Mouse (Mus musculus) liver, embryonic 12.5 days (tissue): ENCODE data around the gene Klf6. TPM values are rescaled to one million over a fixed set of nuclear protein-coding genes. Genes with fewer than 3 reads are reported as not detected.

Source experiments
- ATAC-seq: fragments of 200-750 bp; cut with Nextera tagmentation; 2 replicates; pipeline ENCODE4 v1.8.0; 2017; ENCODE audit warnings: moderate number of reproducible peaks, mild to moderate bottlenecking, moderate library complexity
- H3K27ac ChIP-seq: fragments of 300-500 bp; sonication (generic); 2 replicates; pipeline ENCODE4 v1.5.1; 2016; ENCODE audit warnings: mild to moderate bottlenecking
- H3K27me3 ChIP-seq: fragments of 300-500 bp; sonication (generic); replicated peaks from 2 replicates; pipeline ENCODE4 v1.6.1; 2016; ENCODE audit warnings: mild to moderate bottlenecking, moderate library complexity
- H3K36me3 ChIP-seq: fragments of 300-500 bp; sonication (generic); 2 replicates; pipeline ENCODE4 v1.6.1; 2016; ENCODE audit warnings: mild to moderate bottlenecking, moderate library complexity
- H3K4me1 ChIP-seq: fragments of 300-500 bp; sonication (generic); 2 replicates; pipeline ENCODE4 v1.6.1; 2016
- H3K4me2 ChIP-seq: fragments of 300-500 bp; sonication (generic); 2 replicates; pipeline ENCODE4 v1.6.1; 2016; ENCODE audit warnings: mild to moderate bottlenecking, moderate library complexity
- H3K4me3 ChIP-seq: fragments of 300-500 bp; sonication (generic); 2 replicates; pipeline ENCODE4 v1.5.1; 2016; ENCODE audit warnings: mild to moderate bottlenecking, moderate library complexity
- H3K9ac ChIP-seq: fragments of 300-500 bp; sonication (generic); 2 replicates; pipeline ENCODE4 v1.6.1; 2016; ENCODE audit warnings: mild to moderate bottlenecking, moderate library complexity
- H3K9me3 ChIP-seq: fragments of 300-500 bp; sonication (generic); replicated peaks from 2 replicates; pipeline ENCODE4 v1.6.1; 2016; ENCODE audit warnings: mild to moderate bottlenecking, moderate library complexity
- WGBS: fragments of 180-500 bp; shearing (Covaris S2); methylation state at CpG from one replicate; pipeline ENCODE4 v1.1.7; 2016; ENCODE audit not compliant: insufficient replicate concordance; 5-methylcytosine and 5-hydroxymethylcytosine counted together
- polyA plus RNA-seq: library from polyadenylated mRNA; unstranded; fragments of >200 nt; fragmentation: Nextera tagmentation; extraction: Ambion mirVana; gene quantifications from 2 replicates; pipeline ENCODE4 v1.2.1, GENCODE M21; 2016

Klf6 gene
- 24.7 and 26.3 TPM in 2 replicates for polyA plus RNA-seq

DNA sequence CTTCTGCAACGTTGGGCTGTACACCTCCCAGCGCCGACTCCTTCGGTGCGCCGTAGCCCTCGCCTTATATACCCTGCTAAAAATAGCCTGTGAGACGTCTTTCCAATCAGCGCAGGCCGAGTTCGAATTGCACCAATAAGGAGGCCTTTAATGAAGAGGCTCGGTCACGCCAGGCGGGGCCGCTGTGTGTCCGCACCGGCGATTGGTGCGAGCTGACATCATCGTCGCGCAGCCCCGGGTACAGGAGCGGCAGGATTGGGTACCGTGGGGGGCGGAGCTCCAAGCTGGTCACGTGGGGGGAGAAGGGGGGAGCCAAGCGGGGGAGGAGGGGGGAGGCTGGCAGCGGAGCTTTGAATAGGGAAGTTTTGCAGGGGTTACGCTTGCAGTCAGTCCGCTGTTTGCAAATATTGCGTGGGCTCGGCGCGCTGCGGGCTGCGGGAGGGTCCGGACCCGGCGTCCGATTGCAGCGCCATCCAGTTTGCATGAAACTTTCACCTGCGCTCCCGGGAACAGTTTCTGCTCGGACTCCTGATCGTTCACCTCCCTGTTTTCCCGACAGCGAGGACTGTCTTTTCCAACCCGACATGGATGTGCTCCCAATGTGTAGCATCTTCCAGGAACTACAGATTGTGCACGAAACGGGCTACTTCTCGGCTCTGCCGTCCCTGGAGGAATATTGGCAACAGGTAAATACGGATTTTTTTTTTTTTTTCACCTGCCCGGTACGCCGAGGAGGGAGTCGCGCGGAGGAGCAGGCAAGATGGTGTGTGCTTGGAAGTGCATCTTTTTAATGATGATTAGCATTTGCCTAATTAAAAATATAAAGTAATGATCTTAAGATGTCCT is at the start of gene Klf6:
TSS of gene Klf6 (plus strand) at position 326 of the 846 bp plus-strand sequence.
- Histone ChIP-seq H3K9me3 (no peaks in the 10 kb centered on the region), H3K4me3 (peak within 1 kb of the TSS; percentile 79), H3K36me3 (peaks cover 18% of the 10 kb centered on the region), H3K4me2 (peak within 1 kb of the TSS; percentile 87), H3K27me3 (no peaks in the 10 kb centered on the region), H3K4me1 (peaks cover 32% of the 10 kb centered on the region), H3K27ac (peak within 1 kb of the TSS; percentile 93), H3K9ac (peak within 1 kb of the TSS; percentile 91)
- peak; percentile 99 for ATAC-seq
- under 1% methylated on average over 54 of the region's 60 CpGs for WGBS

DNA sequence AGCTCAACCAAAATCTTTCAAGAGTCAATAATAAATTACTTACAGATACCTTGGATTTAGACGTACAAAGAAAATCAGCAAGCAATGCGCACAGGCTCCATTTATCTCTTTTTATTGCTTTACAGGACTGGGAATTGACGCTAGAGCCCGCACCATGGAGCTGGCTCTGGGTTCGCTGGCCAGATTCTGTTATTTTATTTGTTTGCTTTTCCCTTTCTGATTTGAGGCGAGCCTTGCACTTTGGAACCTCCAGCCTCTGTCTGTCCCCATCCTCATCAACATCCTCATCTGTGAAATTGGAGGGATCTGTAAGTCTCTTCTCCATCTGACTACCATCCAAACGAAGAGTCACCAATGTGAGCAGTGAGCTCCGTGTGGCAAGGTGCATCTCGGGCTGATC is 47.8 kb upstream of the Klf6 start:
- ATAC-seq, result no peak
- no peak overlapping the region for H3K4me2 ChIP-seq
- 68% methylated on average over 9 of the region's 9 CpGs for WGBS

GRCm38 (mm10) chr13:5817250-5817649 is 44.0 kb upstream of the Klf6 start:
- ATAC-seq, result no peak
- Histone ChIP-seq H3K4me2 (no peak overlapping the region), H3K4me3 (no peak overlapping the region), H3K4me1 (no peaks in the 10 kb centered on the region), H3K9me3 (no peaks in the 10 kb centered on the region), H3K9ac (no peak overlapping the region), H3K27me3 (no peaks in the 10 kb centered on the region), H3K27ac (no peak overlapping the region), H3K36me3 (no peaks in the 10 kb centered on the region)
- WGBS, result 65% methylated on average over 3 of the region's 3 CpGs

More for the DNA sequence above, 47.8 kb upstream of the Klf6 start:
- Histone ChIP-seq H3K9me3 (no peaks in the 10 kb centered on the region), H3K9ac (no peak overlapping the region), H3K36me3 (no peaks in the 10 kb centered on the region), H3K27me3 (no peaks in the 10 kb centered on the region), H3K4me3 (no peak overlapping the region), H3K4me1 (no peaks in the 10 kb centered on the region), H3K27ac (no peak overlapping the region)

DNA sequence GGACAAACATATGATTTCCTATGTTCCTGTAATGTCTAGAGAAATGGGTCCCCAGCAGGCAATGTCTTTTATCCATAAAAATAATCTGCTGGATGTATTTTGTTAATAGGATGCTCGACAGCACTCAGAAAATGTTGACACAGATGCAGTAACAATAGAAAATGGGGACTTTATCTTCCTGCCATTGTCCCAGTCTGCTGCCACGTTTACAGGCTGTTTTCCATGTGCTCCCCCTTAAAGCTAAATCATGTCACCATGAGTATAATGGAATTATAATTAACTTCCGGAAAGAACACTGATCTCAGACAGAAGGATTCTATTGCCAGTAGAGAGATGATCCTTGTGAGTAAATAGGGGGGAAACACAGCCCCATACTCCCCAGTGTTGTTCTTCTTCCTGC is 42.1 kb upstream of the Klf6 start:
- no peak overlapping the region for H3K9ac ChIP-seq
- ATAC-seq, result no peak
- no peaks in the 10 kb centered on the region for H3K36me3 ChIP-seq
- no peak overlapping the region for H3K4me3 ChIP-seq
- H3K27me3 ChIP-seq, result no peaks in the 10 kb centered on the region
- H3K4me1 ChIP-seq, result peaks cover 8% of the 10 kb centered on the region; the same call in 1 of the 2 replicates
- H3K4me2 ChIP-seq, result no peak overlapping the region
- WGBS, result 42% methylated on average over 3 of the region's 3 CpGs
- no peaks in the 10 kb centered on the region for H3K9me3 ChIP-seq
- no peak overlapping the region for H3K27ac ChIP-seq

GRCm38 (mm10) chr13:5822586-5822985 is 38.7 kb upstream of the Klf6 start:
- H3K27ac ChIP-seq, result no peak overlapping the region
- H3K9me3 ChIP-seq, result no peaks in the 10 kb centered on the region
- no peaks in the 10 kb centered on the region for H3K36me3 ChIP-seq
- no peak for ATAC-seq
- H3K9ac ChIP-seq, result no peak overlapping the region
- WGBS, result 57% methylated on average over 11 of the region's 11 CpGs
- H3K4me3 ChIP-seq, result no peak overlapping the region
- H3K27me3 ChIP-seq, result no peaks in the 10 kb centered on the region
- peaks cover 12% of the 10 kb centered on the region; the same call in 1 of the 2 replicates for H3K4me1 ChIP-seq
- no peak overlapping the region for H3K4me2 ChIP-seq

DNA sequence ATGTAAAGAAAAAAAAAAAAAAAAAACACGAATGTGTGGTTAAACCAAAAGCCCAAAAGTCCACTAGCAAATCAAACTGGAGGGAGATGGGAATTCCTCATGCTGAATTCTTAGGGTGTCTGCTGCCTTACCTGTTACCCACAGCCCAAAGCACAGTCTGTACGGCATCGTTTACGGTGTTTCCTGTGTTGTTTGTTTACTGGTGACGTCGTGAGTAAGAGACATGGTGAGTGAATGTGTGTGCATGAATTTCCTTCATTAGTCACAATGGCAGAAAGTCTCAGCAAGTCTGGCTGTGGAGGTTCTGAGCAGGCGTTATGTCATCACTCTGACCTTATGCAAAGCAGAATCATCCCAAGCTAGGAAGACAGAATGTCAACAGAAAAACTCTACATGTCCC is 38.1 kb upstream of the Klf6 start:
- ATAC-seq, result no peak
- WGBS, result 62% methylated on average over 7 of the region's 7 CpGs
- no peaks in the 10 kb centered on the region for H3K9me3 ChIP-seq
- peaks cover 12% of the 10 kb centered on the region; the same call in 1 of the 2 replicates for H3K4me1 ChIP-seq
- H3K4me3 ChIP-seq, result no peak overlapping the region
- no peak overlapping the region for H3K4me2 ChIP-seq
- H3K27ac ChIP-seq, result no peak overlapping the region
- no peaks in the 10 kb centered on the region for H3K27me3 ChIP-seq
- H3K36me3 ChIP-seq, result no peaks in the 10 kb centered on the region
- no peak overlapping the region for H3K9ac ChIP-seq

- WGBS, result 37% methylated on average over 8 of the region's 8 CpGs
- H3K4me3 ChIP-seq, result no peak overlapping the region
- no peak overlapping the region for H3K27ac ChIP-seq
- no peak for ATAC-seq
- H3K9ac ChIP-seq, result no peak overlapping the region
- peaks cover 12% of the 10 kb centered on the region; the same call in 1 of the 2 replicates for H3K4me1 ChIP-seq
- H3K9me3 ChIP-seq, result no peaks in the 10 kb centered on the region
- H3K36me3 ChIP-seq, result no peaks in the 10 kb centered on the region
- H3K27me3 ChIP-seq, result no peaks in the 10 kb centered on the region
- H3K4me2 ChIP-seq, result no peak overlapping the region
Measured at GRCm38 (mm10) chr13:5824189-5824815, 37.0 kb upstream of the Klf6 start.

GRCm38 (mm10) chr13:5826170-5826827 is 35.0 kb upstream of the Klf6 start:
- Histone ChIP-seq H3K36me3 (no peaks in the 10 kb centered on the region), H3K4me1 (peaks cover 12% of the 10 kb centered on the region; the same call in 1 of the 2 replicates), H3K9ac (no peak overlapping the region), H3K27me3 (no peaks in the 10 kb centered on the region), H3K4me2 (no peak overlapping the region), H3K4me3 (no peak overlapping the region), H3K9me3 (no peaks in the 10 kb centered on the region), H3K27ac (no peak overlapping the region)
- WGBS, result 30% methylated on average over 9 of the region's 9 CpGs
- no peak for ATAC-seq

- Histone ChIP-seq H3K9me3 (no peaks in the 10 kb centered on the region), H3K27ac (no peak overlapping the region), H3K36me3 (no peaks in the 10 kb centered on the region), H3K4me1 (no peaks in the 10 kb centered on the region), H3K9ac (no peak overlapping the region), H3K4me2 (no peak overlapping the region), H3K27me3 (no peaks in the 10 kb centered on the region), H3K4me3 (no peak overlapping the region)
- WGBS, result 30% methylated on average over 7 of the region's 7 CpGs
- no peak for ATAC-seq
Measured at GRCm38 (mm10) chr13:5831976-5832375, 29.3 kb upstream of the Klf6 start.

DNA sequence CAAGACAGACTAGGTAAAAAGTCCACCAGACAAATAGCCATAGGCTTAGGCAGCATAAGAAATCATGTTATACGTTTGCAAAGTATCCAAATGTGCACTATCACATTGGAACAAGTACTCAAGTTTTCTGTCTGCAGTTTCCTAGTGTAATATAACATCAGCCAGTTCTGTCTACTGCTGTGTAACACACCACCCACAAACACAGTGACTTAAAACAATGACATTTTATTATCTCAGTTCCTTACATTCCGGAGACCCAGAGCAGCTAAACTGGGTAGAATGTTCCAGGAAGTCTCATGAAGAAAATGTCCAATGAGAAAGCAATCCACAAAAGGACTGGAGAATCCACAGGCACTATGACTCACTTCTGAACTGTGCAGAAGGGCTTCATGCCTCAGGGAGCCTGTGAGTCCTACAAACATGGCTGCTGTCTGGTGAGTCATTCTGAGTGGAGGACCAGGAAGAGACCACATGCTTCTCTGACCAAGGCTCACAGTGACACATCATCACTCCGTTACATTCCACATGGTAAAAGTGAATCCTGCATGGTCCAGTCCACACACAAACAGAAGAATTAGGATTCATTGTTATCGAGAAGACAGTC is 24.0 kb upstream of the Klf6 start:
- Histone ChIP-seq H3K36me3 (no peaks in the 10 kb centered on the region), H3K27ac (no peak overlapping the region), H3K9me3 (no peaks in the 10 kb centered on the region), H3K9ac (no peak overlapping the region), H3K4me2 (no peak overlapping the region), H3K4me1 (no peaks in the 10 kb centered on the region), H3K4me3 (no peak overlapping the region), H3K27me3 (no peaks in the 10 kb centered on the region)
- ATAC-seq, result no peak
- WGBS, result 63% methylated on average over 4 of the region's 4 CpGs

DNA sequence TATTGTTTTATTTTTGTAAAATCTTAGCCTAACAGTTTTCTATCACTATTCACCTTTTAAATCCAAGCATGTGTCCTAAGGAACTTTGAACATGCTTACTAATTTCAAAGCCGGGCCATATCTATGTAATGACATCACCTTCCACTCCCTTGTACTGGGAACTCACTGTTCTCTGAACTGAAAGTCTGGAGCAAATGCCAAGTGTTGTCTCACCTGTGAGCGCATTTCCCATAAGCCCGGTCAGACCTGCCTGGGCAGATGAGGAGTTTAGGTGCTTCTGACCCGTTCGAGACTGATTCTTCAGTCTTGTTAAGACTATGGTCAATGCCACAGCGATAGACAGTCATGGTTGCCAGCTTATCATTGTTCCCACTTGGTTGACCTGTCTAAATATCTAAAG is 19.9 kb upstream of the Klf6 start:
- Histone ChIP-seq H3K9me3 (no peaks in the 10 kb centered on the region), H3K4me1 (peaks cover 9% of the 10 kb centered on the region), H3K9ac (no peak overlapping the region), H3K36me3 (no peaks in the 10 kb centered on the region), H3K27ac (no peak overlapping the region), H3K27me3 (no peaks in the 10 kb centered on the region), H3K4me2 (no peak overlapping the region), H3K4me3 (no peak overlapping the region)
- no peak for ATAC-seq
- WGBS, result 65% methylated on average over 6 of the region's 6 CpGs

DNA sequence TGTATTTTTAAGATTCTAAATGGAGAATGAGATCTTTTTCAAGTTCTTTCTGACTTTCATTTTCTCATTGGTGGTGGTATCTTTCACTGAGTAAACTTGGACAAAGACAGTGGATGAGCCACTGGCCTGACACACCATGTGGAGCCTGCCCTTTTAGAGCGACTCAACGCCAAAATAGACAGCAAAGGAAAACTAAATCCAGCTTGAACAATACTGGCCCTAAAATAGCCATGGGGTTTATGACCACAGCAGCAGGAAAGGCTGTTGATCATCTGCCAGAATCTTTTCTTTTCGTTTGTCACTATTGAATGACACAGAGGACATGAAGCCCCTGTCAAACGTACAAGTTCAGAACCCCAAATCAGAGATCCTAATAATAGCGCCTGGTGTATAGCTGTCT is 18.4 kb upstream of the Klf6 start:
- H3K27me3 ChIP-seq, result no peaks in the 10 kb centered on the region
- H3K4me3 ChIP-seq, result no peak overlapping the region
- H3K4me2 ChIP-seq, result no peak overlapping the region
- no peak for ATAC-seq
- no peaks in the 10 kb centered on the region for H3K36me3 ChIP-seq
- no peak overlapping the region for H3K9ac ChIP-seq
- peaks cover 16% of the 10 kb centered on the region for H3K4me1 ChIP-seq
- H3K27ac ChIP-seq, result no peak overlapping the region
- no peaks in the 10 kb centered on the region for H3K9me3 ChIP-seq
- 43% methylated on average over 5 of the region's 5 CpGs for WGBS
